Mouse (Mus musculus) lung, embryonic 16.5 days (tissue): ENCODE measurements around the gene Foxe3. TPM values are rescaled to one million over a fixed set of nuclear protein-coding genes. Genes with fewer than 3 reads are reported as not detected.
"Not testable (repeated sequence)": the region's sequence is repeated elsewhere in the genome, so short reads cannot be mapped to it uniquely, and the experiment has no call there.

Experiments
- ATAC-seq: fragments of 200-750 bp; cut with Nextera tagmentation; 2 replicates; pipeline ENCODE4 v1.8.0; 2017; ENCODE audit warnings: low read depth, mild to moderate bottlenecking, moderate library complexity
- H3K27ac ChIP-seq: fragments of 300-500 bp; sonication (generic); 2 replicates; pipeline ENCODE4 v1.5.1; 2014; ENCODE audit warnings: mild to moderate bottlenecking, control low read depth, low read length
- H3K27me3 ChIP-seq: fragments of 300-500 bp; sonication (generic); 2 replicates; pipeline ENCODE4 v1.6.1; 2014; ENCODE audit warnings: low read depth, low read length, mixed read lengths; ENCODE audit not compliant: control insufficient read depth, insufficient read depth
- H3K36me3 ChIP-seq: fragments of 300-500 bp; sonication (generic); 2 replicates; pipeline ENCODE4 v1.6.1; 2014; ENCODE audit warnings: low read length; ENCODE audit not compliant: control insufficient read depth, insufficient read depth
- H3K4me1 ChIP-seq: fragments of 300-500 bp; sonication (generic); replicated peaks from 2 replicates; pipeline ENCODE4 v1.6.1; 2014; ENCODE audit warnings: low read length, mixed read lengths; ENCODE audit not compliant: control insufficient read depth, insufficient read depth
- H3K4me2 ChIP-seq: fragments of 300-500 bp; sonication (generic); 2 replicates; pipeline ENCODE4 v1.6.1; 2014; ENCODE audit warnings: low read depth, low read length, control low read depth
- H3K4me3 ChIP-seq: fragments of 300-500 bp; sonication (generic); 2 replicates; pipeline ENCODE4 v1.5.1; 2014; ENCODE audit warnings: mild to moderate bottlenecking, low read length, control low read depth
- H3K9ac ChIP-seq: fragments of 300-500 bp; sonication (generic); 2 replicates; pipeline ENCODE4 v1.6.1; 2014; ENCODE audit warnings: low read length, control low read depth
- H3K9me3 ChIP-seq: fragments of 300-500 bp; sonication (generic); 2 replicates; pipeline ENCODE4 v1.6.1; 2016; ENCODE audit warnings: low read length; ENCODE audit not compliant: control insufficient read depth
- WGBS: fragments of 180-500 bp; shearing (Covaris S2); extraction: QIAGEN DNeasy Blood & Tissue Kit; methylation state at CpG from one replicate; pipeline ENCODE4 v1.1.7; 2014; 5-methylcytosine and 5-hydroxymethylcytosine counted together
- polyA plus RNA-seq: library from polyadenylated mRNA; unstranded; fragments of >200 nt; fragmentation: Nextera tagmentation; extraction: Ambion mirVana; gene quantifications from 2 replicates; pipeline ENCODE4 v1.2.1, GENCODE M21; 2015

Foxe3 gene
- not detected in 2 replicates for polyA plus RNA-seq

- 0 out of 2 replicates have a peak within 1 kb of the TSS, but pooled peaks have one; percentile 2 for H3K9ac ChIP-seq
- under 1% methylated on average over 24 of the region's 25 CpGs for WGBS
- peaks cover 4% of the 10 kb centered on the region; the same call in 1 of the 2 replicates for H3K4me1 ChIP-seq
Measured at GRCm38 (mm10) chr4:114925917-114926312, at the start of gene Foxe3. Gene Foxe3 (minus strand): TSS chr4:114926013.

DNA sequence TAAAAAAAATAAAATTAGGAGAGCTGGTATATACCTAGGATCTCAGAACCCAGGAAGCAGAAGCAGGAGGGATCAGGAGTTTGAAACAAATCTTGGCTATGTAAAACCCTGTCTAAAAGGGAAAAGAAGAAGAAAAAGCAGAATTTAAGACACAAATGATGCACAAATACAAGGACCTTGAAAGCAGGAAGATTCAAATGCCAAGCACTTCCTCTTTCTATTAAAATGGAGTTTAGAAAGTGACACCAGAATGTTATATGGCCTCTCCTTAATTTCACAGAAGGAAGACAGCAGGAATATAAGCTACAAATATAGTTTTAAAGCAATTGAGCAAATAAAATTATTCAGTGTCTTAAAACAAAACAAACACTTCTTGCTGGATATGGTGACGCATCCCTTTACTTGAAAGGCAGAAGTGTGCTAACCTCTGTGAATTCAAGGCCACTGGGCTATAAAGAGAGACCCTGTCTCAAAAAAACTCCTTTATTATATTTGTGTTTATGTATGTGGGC, 47.5 kb upstream of the Foxe3 start:
- Histone ChIP-seq H3K27me3 (no peaks in the 10 kb centered on the region), H3K4me3 (no peak overlapping the region), H3K4me1 (peaks cover 5% of the 10 kb centered on the region; the same call in 1 of the 2 replicates), H3K36me3 (peaks cover 3% of the 10 kb centered on the region; the same call in 1 of the 2 replicates), H3K27ac (no peak overlapping the region), H3K9me3 (no peaks in the 10 kb centered on the region), H3K9ac (no peak overlapping the region), H3K4me2 (no peak overlapping the region)
- ATAC-seq, result no peak
- 83% methylated on average over 1 of the region's 1 CpGs for WGBS

More at GRCm38 (mm10) chr4:114925917-114926312, at the start of gene Foxe3:
- Histone ChIP-seq H3K27me3 (peaks cover 67% of the 10 kb centered on the region), H3K36me3 (no peaks in the 10 kb centered on the region), H3K27ac (no peak within 1 kb of the TSS), H3K9me3 (no peaks in the 10 kb centered on the region), H3K4me2 (peak within 1 kb of the TSS; percentile 65), H3K4me3 (peak within 1 kb of the TSS; percentile 50)
- ATAC-seq, result no peak; the same call in 1 of the 2 replicates

DNA sequence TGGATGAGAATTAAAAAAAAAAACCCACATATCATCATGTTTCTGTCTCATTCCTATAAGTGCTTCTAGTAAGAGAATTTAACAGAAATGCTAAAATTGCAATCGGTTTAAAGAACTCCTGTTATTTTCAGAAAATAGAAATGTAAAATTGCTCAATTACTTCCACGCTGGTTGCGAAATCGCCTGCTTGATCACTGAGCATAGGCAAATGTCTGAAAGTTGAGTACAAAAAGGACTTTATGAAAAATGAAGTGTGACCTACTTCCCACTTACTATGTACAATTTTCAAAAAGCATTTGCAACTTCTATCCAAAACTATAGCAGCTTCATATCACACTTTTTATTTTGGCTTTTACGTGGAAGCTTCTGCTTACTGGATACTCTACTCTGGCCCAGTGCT, 44.9 kb upstream of the Foxe3 start:
- Histone ChIP-seq H3K4me2 (no peak overlapping the region), H3K4me3 (no peak overlapping the region), H3K36me3 (peaks cover 5% of the 10 kb centered on the region; the same call in 1 of the 2 replicates), H3K9ac (no peak overlapping the region), H3K27me3 (no peaks in the 10 kb centered on the region), H3K9me3 (no peaks in the 10 kb centered on the region), H3K4me1 (peaks cover 5% of the 10 kb centered on the region; the same call in 1 of the 2 replicates), H3K27ac (no peak overlapping the region)
- 64% methylated on average over 5 of the region's 5 CpGs for WGBS
- ATAC-seq, result 0 out of 2 replicates have a peak, but pooled peaks have one; percentile 31

GRCm38 (mm10) chr4:114960881-114961280, 35.1 kb upstream of the Foxe3 start:
- not testable (repeated sequence) for H3K9me3 ChIP-seq, H3K4me2 ChIP-seq, H3K9ac ChIP-seq, ATAC-seq, H3K27ac ChIP-seq, H3K4me3 ChIP-seq, H3K27me3 ChIP-seq, H3K4me1 ChIP-seq
- peaks cover 21% of the 10 kb centered on the region for H3K36me3 ChIP-seq
- WGBS, result 59% methylated on average over 2 of the region's 2 CpGs

DNA sequence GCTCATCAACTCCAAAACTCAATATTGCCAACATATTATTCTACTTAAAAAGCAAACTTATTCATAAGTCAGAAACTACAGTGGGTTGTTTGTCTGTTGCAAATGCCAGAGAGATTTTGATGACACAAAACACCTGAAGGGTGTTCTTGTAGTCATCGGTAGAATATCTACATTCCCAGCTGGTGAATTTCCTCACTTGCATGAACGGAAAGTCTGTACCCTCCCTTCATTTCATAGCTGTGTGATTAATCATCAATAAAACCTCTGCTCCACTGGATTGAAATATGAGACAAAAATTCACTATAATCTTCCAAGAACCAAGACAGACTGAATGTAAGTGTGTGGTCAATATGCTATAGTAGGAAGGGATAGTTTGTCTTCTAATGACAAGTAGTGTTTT, 33.7 kb upstream of the Foxe3 start:
- Histone ChIP-seq H3K27ac (no peak overlapping the region), H3K4me1 (no peaks in the 10 kb centered on the region), H3K9ac (no peak overlapping the region), H3K4me3 (no peak overlapping the region), H3K27me3 (no peaks in the 10 kb centered on the region), H3K9me3 (no peaks in the 10 kb centered on the region), H3K4me2 (no peak overlapping the region), H3K36me3 (peaks cover 12% of the 10 kb centered on the region)
- 78% methylated on average over 2 of the region's 2 CpGs for WGBS
- ATAC-seq, result no peak

DNA sequence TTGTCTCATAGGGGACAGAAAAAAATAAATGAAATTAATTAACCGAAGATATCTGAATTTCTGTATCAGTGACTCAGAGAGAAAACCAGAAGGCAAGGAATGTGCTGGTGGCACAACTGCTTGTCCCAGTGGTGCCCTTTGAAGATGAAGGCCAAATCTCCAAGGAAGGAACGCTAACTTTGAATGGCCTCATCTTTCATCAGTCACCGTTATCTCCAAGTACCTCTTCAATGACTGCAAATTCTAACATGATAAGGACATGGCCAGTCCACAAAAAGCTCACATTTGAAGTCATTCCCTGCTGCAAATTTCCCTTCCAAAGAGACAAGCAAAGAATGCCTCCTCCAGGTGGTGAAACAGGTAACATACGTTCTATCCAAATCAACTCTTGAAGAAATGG, 33.0 kb upstream of the Foxe3 start:
- H3K9ac ChIP-seq, result no peak overlapping the region
- no peaks in the 10 kb centered on the region for H3K4me1 ChIP-seq
- no peak overlapping the region for H3K4me2 ChIP-seq
- no peak overlapping the region for H3K27ac ChIP-seq
- WGBS, result 59% methylated on average over 4 of the region's 4 CpGs
- H3K4me3 ChIP-seq, result no peak overlapping the region
- no peaks in the 10 kb centered on the region for H3K27me3 ChIP-seq
- H3K36me3 ChIP-seq, result peaks cover 11% of the 10 kb centered on the region; the same call in 1 of the 2 replicates
- no peak for ATAC-seq
- no peaks in the 10 kb centered on the region for H3K9me3 ChIP-seq

GRCm38 (mm10) chr4:114958231-114958630, 32.4 kb upstream of the Foxe3 start:
- Histone ChIP-seq H3K36me3 (peaks cover 11% of the 10 kb centered on the region; the same call in 1 of the 2 replicates), H3K9ac (no peak overlapping the region), H3K4me3 (no peak overlapping the region), H3K9me3 (no peaks in the 10 kb centered on the region), H3K4me2 (no peak overlapping the region), H3K27me3 (no peaks in the 10 kb centered on the region), H3K27ac (no peak overlapping the region), H3K4me1 (no peaks in the 10 kb centered on the region)
- WGBS, result 59% methylated on average over 2 of the region's 2 CpGs
- no peak for ATAC-seq

DNA sequence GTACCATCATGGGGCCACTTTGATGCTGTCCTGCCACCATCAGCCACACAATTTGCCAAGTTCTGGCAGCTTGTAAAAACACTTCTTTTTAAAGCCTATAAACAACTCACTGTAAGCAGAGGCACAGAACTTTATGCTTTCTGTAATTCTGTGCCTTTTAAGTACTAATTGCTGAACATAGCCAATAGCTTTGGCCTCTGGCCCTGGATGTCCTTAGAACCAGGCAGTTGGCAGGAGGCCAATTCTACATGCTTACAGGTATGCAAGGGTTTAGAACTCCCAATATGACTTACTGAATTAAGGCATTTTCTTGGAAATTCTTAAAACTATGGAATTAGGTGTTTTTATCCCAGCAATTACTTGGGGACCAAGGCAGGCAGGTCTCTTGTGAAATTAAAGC, 31.6 kb upstream of the Foxe3 start:
- Histone ChIP-seq H3K9ac (no peak overlapping the region), H3K36me3 (peaks cover 8% of the 10 kb centered on the region; the same call in 1 of the 2 replicates), H3K4me3 (no peak overlapping the region), H3K4me1 (no peaks in the 10 kb centered on the region), H3K4me2 (no peak overlapping the region), H3K9me3 (no peaks in the 10 kb centered on the region), H3K27me3 (no peaks in the 10 kb centered on the region), H3K27ac (no peak overlapping the region)
- ATAC-seq, result no peak

DNA sequence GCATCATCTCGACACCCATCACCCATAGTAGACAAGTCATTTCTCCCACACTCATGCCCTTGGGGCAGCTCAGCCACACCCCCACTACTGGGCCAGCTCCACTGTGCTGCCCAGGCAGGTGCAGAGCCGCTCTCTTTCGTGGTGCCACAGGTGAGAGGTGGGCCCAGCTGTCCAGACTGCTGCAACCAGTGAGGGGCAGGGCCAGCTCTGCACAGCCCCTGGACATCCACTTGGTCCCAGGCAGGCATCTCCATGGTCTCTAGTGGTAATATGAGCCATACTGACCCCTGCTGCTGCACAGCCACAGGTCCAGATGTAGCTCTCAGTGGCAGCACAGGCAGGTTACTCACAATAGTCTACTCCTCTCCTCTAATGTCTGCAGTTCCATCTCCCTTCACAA, 27.4 kb upstream of the Foxe3 start:
- 68% methylated on average over 3 of the region's 3 CpGs for WGBS
- H3K4me3 ChIP-seq, result no peak overlapping the region

More for the DNA sequence above, 27.4 kb upstream of the Foxe3 start:
- H3K27ac ChIP-seq, result no peak overlapping the region
- H3K27me3 ChIP-seq, result no peaks in the 10 kb centered on the region
- no peak for ATAC-seq
- no peaks in the 10 kb centered on the region for H3K4me1 ChIP-seq
- H3K9ac ChIP-seq, result no peak overlapping the region
- no peak overlapping the region for H3K4me2 ChIP-seq
- no peaks in the 10 kb centered on the region for H3K9me3 ChIP-seq
- H3K36me3 ChIP-seq, result no peaks in the 10 kb centered on the region
